ENCODE assay signal across 31 mouse cellular contexts in genomic region chr11:94508976-94509375, GRCm38 (mm10). TPM values are rescaled to one million over a fixed set of nuclear protein-coding genes. Genes with fewer than 3 reads are reported as not detected.
DNase-seq lines count a peak whose midpoint lies in the region; ATAC-seq and TF ChIP-seq lines count a peak whose summit lies in the region.
"Had no signal": no experiment of that assay in that cellular context is flagged by ENCODE, and none has a peak within 500 bp of the region (broad histone marks: within the 10 kb centered on the region; RNA-seq: fewer than 3 reads in every experiment).

No protein-coding gene starts in this region.

- no peak for TF ChIP-seq POLR2A in kidney, adult 2 months (IDR thresholded peaks at IDR 0.05; ENCODE audit: low read depth, low read length)

- H3K4me2 ChIP-seq in intestine, embryonic 15.5 days (replicated peaks) = no peak overlapping the region
- no peak overlapping the region for H3K4me2 ChIP-seq in stomach, embryonic 14.5 days (replicated peaks; ENCODE audit: low read depth, low read length)
- H3K4me2 ChIP-seq: forebrain, embryonic 15.5 days; heart, embryonic 12.5 days; midbrain, embryonic 12.5 days had no signal

- peak overlapping the region; percentile 10; the same call in 1 of the 2 replicates for H3K27ac ChIP-seq in kidney, adult 2 months (ENCODE audit: insufficient read depth, low read depth, low read length)
- no peak overlapping the region for H3K27ac ChIP-seq in intestine, embryonic 15.5 days
- H3K27ac ChIP-seq in stomach, embryonic 14.5 days (ENCODE audit: low read length) = no peak overlapping the region
- H3K27ac ChIP-seq: embryonic facial prominence, embryonic 10.5 days; forebrain, embryonic 15.5 days; hindbrain, embryonic 10.5 days; midbrain, embryonic 12.5 days had no signal

- no peak overlapping the region for H3K4me3 ChIP-seq in kidney, adult 2 months (ENCODE audit: insufficient read depth, low read depth, low read length)
- H3K4me3 ChIP-seq in intestine, embryonic 15.5 days (replicated peaks) = no peak overlapping the region
- no peak overlapping the region for H3K4me3 ChIP-seq in stomach, embryonic 14.5 days (ENCODE audit: low read depth, low read length)
- H3K4me3 ChIP-seq: embryonic facial prominence, embryonic 10.5 days; forebrain, embryonic 15.5 days; heart, embryonic 12.5 days; hindbrain, embryonic 10.5 days; midbrain, embryonic 12.5 days had no signal

- no peak overlapping the region for H3K9ac ChIP-seq in intestine, embryonic 15.5 days
- no peak overlapping the region for H3K9ac ChIP-seq in stomach, embryonic 14.5 days (replicated peaks; ENCODE audit: low read depth, low read length)
- H3K9ac ChIP-seq: forebrain, embryonic 15.5 days; heart, embryonic 12.5 days; midbrain, embryonic 12.5 days had no signal

- no peaks in the 10 kb centered on the region; the same call in 1 of the 2 replicates for H3K4me1 ChIP-seq in kidney, adult 2 months (ENCODE audit: control insufficient read depth, insufficient read depth, low read length)
- peaks cover 7% of the 10 kb centered on the region; the same call in 1 of the 2 replicates for H3K4me1 ChIP-seq in intestine, embryonic 15.5 days (replicated peaks)
- 0 out of 2 replicates have a peak, but pooled peaks cover 2% of the 10 kb centered on the region for H3K4me1 ChIP-seq in stomach, embryonic 14.5 days (ENCODE audit: control insufficient read depth, insufficient read depth, low read length)
- H3K4me1 ChIP-seq: forebrain, embryonic 15.5 days; midbrain, embryonic 12.5 days had no signal

- no peak for TF ChIP-seq CTCF in kidney, adult 2 months (conservative IDR thresholded peaks at IDR 0.05; ENCODE audit: insufficient read depth, insufficient read length, low read depth, low read length)

- 58% methylated on average over 10 of the region's 10 CpGs for WGBS in kidney, adult 2 months
- 72% methylated on average over 10 of the region's 10 CpGs for WGBS in intestine, embryonic 15.5 days
- 76% methylated on average over 10 of the region's 10 CpGs for WGBS in stomach, embryonic 14.5 days

- H3K36me3 ChIP-seq in kidney, adult 2 months (ENCODE audit: control insufficient read depth, insufficient read depth, low read length) = no peaks in the 10 kb centered on the region
- H3K36me3 ChIP-seq in intestine, embryonic 15.5 days = no peaks in the 10 kb centered on the region
- H3K36me3 ChIP-seq in stomach, embryonic 14.5 days (ENCODE audit: control insufficient read depth, insufficient read depth, low read length) = no peaks in the 10 kb centered on the region
- H3K36me3 ChIP-seq: embryonic facial prominence, embryonic 10.5 days; forebrain, embryonic 15.5 days; hindbrain, embryonic 10.5 days; midbrain, embryonic 12.5 days had no signal

- peak; percentile 61 for DNase-seq in kidney, adult 2 months
- no peak for DNase-seq in kidney, postnatal 10 days
- peak; percentile 49 for DNase-seq in kidney, adult 9 months
- no peak for DNase-seq in natural killer cell, adult 2 months (ENCODE audit: low spot score in 2 of 2)
- DNase-seq in layer of hippocampus, postnatal 36 days = no peak
- no peak for DNase-seq in layer of hippocampus, postnatal 25 days (ENCODE audit: extremely low spot score in 1 of 2, low spot score in 1 of 2)
- DNase-seq: cerebellum, adult 11-12 months; cerebellum, postnatal 10 days; gastrocnemius, postnatal 14 days; heart, adult 18-20 months; heart, postnatal 10 days; layer of hippocampus, adult 9-11 months; lung, postnatal 14 days; right cerebral cortex, postnatal 14 days; thymus, adult 2 months had no signal

- ATAC-seq in intestine, embryonic 15.5 days = peak; percentile 77
- ATAC-seq in stomach, embryonic 14.5 days (ENCODE audit: insufficient number of reproducible peaks, insufficient read depth, low FRiP score, low read depth) = peak; percentile 51; the same call in 1 of the 2 replicates
- ATAC-seq: forebrain, embryonic 15.5 days; hindbrain, embryonic 16.5 days; Patski had no signal

- H3K27me3 ChIP-seq in kidney, adult 2 months (replicated peaks; ENCODE audit: control insufficient read depth, insufficient read depth, low read length) = no peaks in the 10 kb centered on the region
- no peaks in the 10 kb centered on the region for H3K27me3 ChIP-seq in intestine, embryonic 15.5 days (replicated peaks)
- no peaks in the 10 kb centered on the region for H3K27me3 ChIP-seq in stomach, embryonic 14.5 days (ENCODE audit: control insufficient read depth, insufficient read depth, low read length)
- H3K27me3 ChIP-seq: forebrain, embryonic 15.5 days; heart, embryonic 12.5 days; midbrain, embryonic 12.5 days; Patski had no signal

- H3K9me3 ChIP-seq in intestine, embryonic 15.5 days = no peaks in the 10 kb centered on the region
- no peaks in the 10 kb centered on the region for H3K9me3 ChIP-seq in stomach, embryonic 14.5 days (ENCODE audit: control insufficient read depth, low read depth, low read length)
- H3K9me3 ChIP-seq: forebrain, embryonic 15.5 days; hindbrain, embryonic 10.5 days; midbrain, embryonic 12.5 days had no signal

RNA-seq across cellular contexts. Expression of gene Epn3, which starts 9.2 kb away (rescaled TPM):
- polyA plus RNA-seq in kidney, adult 2 months (2012; rRNA removed) = 35.6 and 36.4 TPM in 2 replicates
- 2.1 and 3.3 TPM in 2 replicates for polyA plus RNA-seq in intestine, embryonic 15.5 days (2015; fragmentation: Nextera tagmentation; extraction: Ambion mirVana)
- polyA plus RNA-seq in stomach, embryonic 14.5 days (2014; fragmentation: Nextera tagmentation; extraction: Ambion mirVana) = 7.5 and 11.1 TPM in 2 replicates
- 1 to 10 TPM; 1.4 to 1.8 TPM for total RNA-seq in layer of hippocampus, postnatal 36 days (2021)
- 1 to 10 TPM; 2.0 to 2.3 TPM for total RNA-seq in layer of hippocampus, postnatal 25 days (2021)
- total RNA-seq: liver, adult 2 months; megakaryocyte progenitor cell, adult 5-6 weeks; monocyte, adult 5-6 weeks had no signal

RNA-seq across cellular contexts. Expression of gene Mycbpap, which starts 12.6 kb away (rescaled TPM):
- 5.0 TPM in 2 replicates for polyA plus RNA-seq in kidney, adult 2 months (2012; rRNA removed)
- polyA plus RNA-seq in intestine, embryonic 15.5 days (2015; fragmentation: Nextera tagmentation; extraction: Ambion mirVana) = 2.0 and 2.2 TPM in 2 replicates
- polyA plus RNA-seq in stomach, embryonic 14.5 days (2014; fragmentation: Nextera tagmentation; extraction: Ambion mirVana) = 1.6 and 2.1 TPM in 2 replicates
- 1 to 10 TPM; 2.8 to 3.6 TPM for total RNA-seq in layer of hippocampus, postnatal 36 days (2021)
- 1 to 10 TPM; 3.0 to 3.9 TPM for total RNA-seq in layer of hippocampus, postnatal 25 days (2021)
- total RNA-seq: monocyte, adult 5-6 weeks had no signal
- polyA plus RNA-seq: liver, embryonic 16.5 days had no signal

RNA-seq across cellular contexts. Expression of gene Spata20, which starts 23.0 kb away (rescaled TPM):
- 1.1 TPM in 2 replicates for polyA plus RNA-seq in kidney, adult 2 months (2012; rRNA removed)
- polyA plus RNA-seq in intestine, embryonic 15.5 days (2015; fragmentation: Nextera tagmentation; extraction: Ambion mirVana) = 0.06 TPM in 1 of 2 replicates, not detected in the other
- polyA plus RNA-seq in stomach, embryonic 14.5 days (2014; fragmentation: Nextera tagmentation; extraction: Ambion mirVana) = 0.13 and 0.48 TPM in 2 replicates
- under 1 TPM in 1 of 2 experiments, not detected in 1; 0.45 TPM for total RNA-seq in layer of hippocampus, postnatal 36 days (2021)
- under 1 TPM in 1 of 2 experiments, not detected in 1; 0.34 TPM for total RNA-seq in layer of hippocampus, postnatal 25 days (2021)
- total RNA-seq: adrenal gland, adult 18-20 months; gastrocnemius, postnatal 14 days; liver, adult 2 months; megakaryocyte progenitor cell, adult 5-6 weeks had no signal
- polyA plus RNA-seq: embryonic facial prominence, embryonic 10.5 days; heart, embryonic 12.5 days; limb, embryonic 11.5 days; liver, adult 2 months; liver, embryonic 16.5 days; neural tube, embryonic 11.5 days had no signal

RNA-seq across cellular contexts. Expression of gene Cacna1g, which starts 35.0 kb away (rescaled TPM):
- 7.6 and 10.2 TPM in 2 replicates for polyA plus RNA-seq in kidney, adult 2 months (2012; rRNA removed)
- 5.2 and 7.9 TPM in 2 replicates for polyA plus RNA-seq in intestine, embryonic 15.5 days (2015; fragmentation: Nextera tagmentation; extraction: Ambion mirVana)
- 13.5 and 17.6 TPM in 2 replicates for polyA plus RNA-seq in stomach, embryonic 14.5 days (2014; fragmentation: Nextera tagmentation; extraction: Ambion mirVana)
- 10 to 100 TPM; 65.7 to 81.0 TPM for total RNA-seq in layer of hippocampus, postnatal 36 days (2021)
- total RNA-seq in layer of hippocampus, postnatal 25 days (2021) = 10 to 100 TPM; 49.7 to 72.3 TPM
- total RNA-seq: megakaryocyte progenitor cell, adult 5-6 weeks; monocyte, adult 5-6 weeks had no signal

RNA-seq across cellular contexts. Expression of gene Rsad1, which starts 40.1 kb away (rescaled TPM):
- 8.6 and 10.1 TPM in 2 replicates for polyA plus RNA-seq in kidney, adult 2 months (2012; rRNA removed)
- 2.8 and 3.4 TPM in 2 replicates for polyA plus RNA-seq in intestine, embryonic 15.5 days (2015; fragmentation: Nextera tagmentation; extraction: Ambion mirVana)
- polyA plus RNA-seq in stomach, embryonic 14.5 days (2014; fragmentation: Nextera tagmentation; extraction: Ambion mirVana) = 3.1 and 3.4 TPM in 2 replicates
- total RNA-seq in layer of hippocampus, postnatal 36 days (2021) = 1 to 10 TPM; 9.0 to 9.8 TPM
- total RNA-seq in layer of hippocampus, postnatal 25 days (2021) = 10 to 100 TPM; 10.3 to 10.8 TPM

Comparison
In these comparisons a context has a peak if more than half of its experiments do, and no peak if none do; other contexts are left out.
1. DNase-seq: peak in kidney, adult 2 months (single experiment) and kidney, adult 9 months (single experiment); none in kidney, postnatal 10 days (single experiment), natural killer cell, adult 2 months (0 of 2), layer of hippocampus, postnatal 36 days (0 of 2) and layer of hippocampus, postnatal 25 days (0 of 2).